Mouse (Mus musculus): ENCODE results near the gene Alox12e. TPM values are rescaled to one million over a fixed set of nuclear protein-coding genes. Genes with fewer than 3 reads are reported as not detected.

Alox12e gene
- polyA plus RNA-seq (2012; rRNA removed; ENCODE audit: low replicate concordance), result 1.1 and 5.8 TPM in 2 replicates

GRCm38 (mm10) chr11:70322528-70322927, at the start of gene Alox12e:
Gene Alox12e, minus strand, starts transcription at chr11:70322628.

GRCm38 (mm10) chr11:70351868-70352267, 29.4 kb upstream of the Alox12e start, which contains the start of gene Alox15:
Gene Alox15, minus strand, starts transcription at chr11:70352031.

Other genes starting within 250 kb of the Alox12e start
- 3.7 and 5.9 TPM in 2 replicates for gene Asgr2, start 230.0 kb downstream of the Alox12e start, polyA plus RNA-seq (2012; rRNA removed; ENCODE audit: low replicate concordance)
- 23.2 and 54.4 TPM in 2 replicates for gene Mgl2, start 192.3 kb downstream of the Alox12e start, polyA plus RNA-seq (2012; rRNA removed; ENCODE audit: low replicate concordance)
- 41.2 and 77.8 TPM in 2 replicates for gene Clec10a, start 166.4 kb downstream of the Alox12e start, polyA plus RNA-seq (2012; rRNA removed; ENCODE audit: low replicate concordance)
- 4.8 and 9.0 TPM in 2 replicates for gene Slc16a11, start 109.9 kb downstream of the Alox12e start, polyA plus RNA-seq (2012; rRNA removed; ENCODE audit: low replicate concordance)
- gene Slc16a13, start 101.6 kb downstream of the Alox12e start, polyA plus RNA-seq (2012; rRNA removed; ENCODE audit: low replicate concordance), result 4.6 and 5.2 TPM in 2 replicates
- 11.9 TPM in 2 replicates for gene Bcl6b, start 92.8 kb downstream of the Alox12e start, polyA plus RNA-seq (2012; rRNA removed; ENCODE audit: low replicate concordance)
- gene 0610010K14Rik, start 84.7 kb downstream of the Alox12e start, polyA plus RNA-seq (2012; rRNA removed; ENCODE audit: low replicate concordance), result 64.0 and 79.8 TPM in 2 replicates
- 7.3 and 8.3 TPM in 2 replicates for gene Gm21988, start 82.8 kb downstream of the Alox12e start, polyA plus RNA-seq (2012; rRNA removed; ENCODE audit: low replicate concordance)
- gene Rnasek, start 82.8 kb downstream of the Alox12e start, polyA plus RNA-seq (2012; rRNA removed; ENCODE audit: low replicate concordance), result 228 and 250 TPM in 2 replicates
- 2.9 and 5.0 TPM in 2 replicates for gene Alox12, start 67.3 kb downstream of the Alox12e start, polyA plus RNA-seq (2012; rRNA removed; ENCODE audit: low replicate concordance)
- 7.3 TPM in 2 replicates for gene Alox15, start 29.4 kb upstream of the Alox12e start, polyA plus RNA-seq (2012; rRNA removed; ENCODE audit: low replicate concordance)
- 20.5 and 21.3 TPM in 2 replicates for gene Pelp1, start 87.4 kb upstream of the Alox12e start, polyA plus RNA-seq (2012; rRNA removed; ENCODE audit: low replicate concordance)
- gene Arrb2, start 110.0 kb upstream of the Alox12e start, polyA plus RNA-seq (2012; rRNA removed; ENCODE audit: low replicate concordance), result 101 and 115 TPM in 2 replicates
- gene Med11, start 129.3 kb upstream of the Alox12e start, polyA plus RNA-seq (2012; rRNA removed; ENCODE audit: low replicate concordance), result 18.4 and 20.8 TPM in 2 replicates
- gene Zmynd15, start 136.8 kb upstream of the Alox12e start, polyA plus RNA-seq (2012; rRNA removed; ENCODE audit: low replicate concordance), result 15.4 and 27.1 TPM in 2 replicates
- gene Cxcl16, start 137.4 kb upstream of the Alox12e start, polyA plus RNA-seq (2012; rRNA removed; ENCODE audit: low replicate concordance), result 55.8 and 86.0 TPM in 2 replicates
- 0.94 and 1.3 TPM in 2 replicates for gene Tm4sf5, start 182.6 kb upstream of the Alox12e start, polyA plus RNA-seq (2012; rRNA removed; ENCODE audit: low replicate concordance)
- 0.23 TPM in 1 of 2 replicates, not detected in the other for gene Vmo1, start 192.0 kb upstream of the Alox12e start, polyA plus RNA-seq (2012; rRNA removed; ENCODE audit: low replicate concordance)
- gene Gltpd2, start 196.6 kb upstream of the Alox12e start, polyA plus RNA-seq (2012; rRNA removed; ENCODE audit: low replicate concordance), result 0.74 TPM in 1 of 2 replicates, not detected in the other
- gene Psmb6, start 202.7 kb upstream of the Alox12e start, polyA plus RNA-seq (2012; rRNA removed; ENCODE audit: low replicate concordance), result 252 and 327 TPM in 2 replicates
- not detected in 2 replicates for gene Gm40193, start 210.3 kb upstream of the Alox12e start, polyA plus RNA-seq (2012; rRNA removed; ENCODE audit: low replicate concordance)
- 28.4 and 44.8 TPM in 2 replicates for gene Pld2, start 217.4 kb upstream of the Alox12e start, polyA plus RNA-seq (2012; rRNA removed; ENCODE audit: low replicate concordance)
- 64.3 and 105 TPM in 2 replicates for gene Mink1, start 240.3 kb upstream of the Alox12e start, polyA plus RNA-seq (2012; rRNA removed; ENCODE audit: low replicate concordance)